Mouse (Mus musculus): ENCODE measurements around the gene Aldh18a1. TPM values are rescaled to one million over a fixed set of nuclear protein-coding genes. Genes with fewer than 3 reads are reported as not detected.

The Aldh18a1 gene
- polyA plus RNA-seq, 1 experiment = 39.1 TPM

- Histone ChIP-seq H3K27ac (ENCODE audit: insufficient read depth, low read length) (no peak overlapping the region), H3K4me1 (ENCODE audit: control insufficient read depth, insufficient read depth, low read length) (no peaks in the 10 kb centered on the region), H3K36me3 (ENCODE audit: control insufficient read depth, insufficient read depth, low read length, poor library complexity, severe bottlenecking) (peaks cover 2% of the 10 kb centered on the region), H3K9me3 (replicated peaks; ENCODE audit: control insufficient read depth, insufficient read depth, low read length, poor library complexity, severe bottlenecking) (no peaks in the 10 kb centered on the region), H3K27me3 (ENCODE audit: control insufficient read depth, insufficient read depth, low read length, poor library complexity, severe bottlenecking) (no peaks in the 10 kb centered on the region), H3K9ac (ENCODE audit: low read depth, poor library complexity, severe bottlenecking) (no peak overlapping the region), H3K4me3 (ENCODE audit: low read depth, low read length) (no peak overlapping the region)
- TF ChIP-seq POLR2A (IDR thresholded peaks at IDR 0.05; ENCODE audit: insufficient read depth, low read length) (no peak), EP300 (IDR thresholded peaks at IDR 0.05; ENCODE audit: insufficient read depth, low read depth, low read length) (no peak), CTCF (IDR thresholded peaks at IDR 0.05; ENCODE audit: low read depth, low read length) (no peak)
These were observed 32.2 kb downstream of the Aldh18a1 start for GRCm38 (mm10) chr19:40556029-40556428.

- Histone ChIP-seq H3K9ac (ENCODE audit: low read depth, poor library complexity, severe bottlenecking) (no peak overlapping the region), H3K27me3 (ENCODE audit: control insufficient read depth, insufficient read depth, low read length, poor library complexity, severe bottlenecking) (no peaks in the 10 kb centered on the region), H3K27ac (ENCODE audit: insufficient read depth, low read length) (no peak overlapping the region), H3K4me3 (ENCODE audit: low read depth, low read length) (no peak overlapping the region), H3K4me1 (ENCODE audit: control insufficient read depth, insufficient read depth, low read length) (no peaks in the 10 kb centered on the region), H3K36me3 (ENCODE audit: control insufficient read depth, insufficient read depth, low read length, poor library complexity, severe bottlenecking) (peaks cover 6% of the 10 kb centered on the region), H3K9me3 (replicated peaks; ENCODE audit: control insufficient read depth, insufficient read depth, low read length, poor library complexity, severe bottlenecking) (no peaks in the 10 kb centered on the region)
- TF ChIP-seq EP300 (IDR thresholded peaks at IDR 0.05; ENCODE audit: insufficient read depth, low read depth, low read length) = no peak
- TF ChIP-seq POLR2A (IDR thresholded peaks at IDR 0.05; ENCODE audit: insufficient read depth, low read length) = no peak
- TF ChIP-seq CTCF (IDR thresholded peaks at IDR 0.05; ENCODE audit: low read depth, low read length) = no peak
These were observed 33.1 kb downstream of the Aldh18a1 start for GRCm38 (mm10) chr19:40555136-40555535.

- Histone ChIP-seq H3K27me3 (ENCODE audit: control insufficient read depth, insufficient read depth, low read length, poor library complexity, severe bottlenecking) (no peaks in the 10 kb centered on the region), H3K9ac (ENCODE audit: low read depth, poor library complexity, severe bottlenecking) (no peak overlapping the region), H3K36me3 (ENCODE audit: control insufficient read depth, insufficient read depth, low read length, poor library complexity, severe bottlenecking) (peaks cover 6% of the 10 kb centered on the region), H3K27ac (ENCODE audit: insufficient read depth, low read length) (no peak overlapping the region), H3K9me3 (replicated peaks; ENCODE audit: control insufficient read depth, insufficient read depth, low read length, poor library complexity, severe bottlenecking) (no peaks in the 10 kb centered on the region), H3K4me3 (ENCODE audit: low read depth, low read length) (no peak overlapping the region), H3K4me1 (ENCODE audit: control insufficient read depth, insufficient read depth, low read length) (no peaks in the 10 kb centered on the region)
- no peak for TF ChIP-seq POLR2A (IDR thresholded peaks at IDR 0.05; ENCODE audit: insufficient read depth, low read length)
- no peak for TF ChIP-seq EP300 (IDR thresholded peaks at IDR 0.05; ENCODE audit: insufficient read depth, low read depth, low read length)
- no peak for TF ChIP-seq CTCF (IDR thresholded peaks at IDR 0.05; ENCODE audit: low read depth, low read length)
These were observed 33.9 kb downstream of the Aldh18a1 start for GRCm38 (mm10) chr19:40554343-40554742.

- TF ChIP-seq EP300 (IDR thresholded peaks at IDR 0.05; ENCODE audit: insufficient read depth, low read depth, low read length) (no peak), POLR2A (IDR thresholded peaks at IDR 0.05; ENCODE audit: insufficient read depth, low read length) (no peak), CTCF (IDR thresholded peaks at IDR 0.05; ENCODE audit: low read depth, low read length) (no peak)
- peaks cover 6% of the 10 kb centered on the region for H3K36me3 ChIP-seq (ENCODE audit: control insufficient read depth, insufficient read depth, low read length, poor library complexity, severe bottlenecking)
- no peak overlapping the region for H3K27ac ChIP-seq (ENCODE audit: insufficient read depth, low read length)
- H3K4me1 ChIP-seq (ENCODE audit: control insufficient read depth, insufficient read depth, low read length) = no peaks in the 10 kb centered on the region
- H3K9ac ChIP-seq (ENCODE audit: low read depth, poor library complexity, severe bottlenecking) = no peak overlapping the region
- no peaks in the 10 kb centered on the region for H3K27me3 ChIP-seq (ENCODE audit: control insufficient read depth, insufficient read depth, low read length, poor library complexity, severe bottlenecking)
- H3K4me3 ChIP-seq (ENCODE audit: low read depth, low read length) = no peak overlapping the region
- no peaks in the 10 kb centered on the region for H3K9me3 ChIP-seq (replicated peaks; ENCODE audit: control insufficient read depth, insufficient read depth, low read length, poor library complexity, severe bottlenecking)
These were observed 34.4 kb downstream of the Aldh18a1 start for GRCm38 (mm10) chr19:40553849-40554248.

GRCm38 (mm10) chr19:40553014-40553789 lies 35.1 kb downstream of the Aldh18a1 start:
- H3K9ac ChIP-seq (ENCODE audit: low read depth, poor library complexity, severe bottlenecking) = no peak overlapping the region
- H3K4me3 ChIP-seq (ENCODE audit: low read depth, low read length) = no peak overlapping the region
- no peaks in the 10 kb centered on the region for H3K9me3 ChIP-seq (replicated peaks; ENCODE audit: control insufficient read depth, insufficient read depth, low read length, poor library complexity, severe bottlenecking)
- H3K27me3 ChIP-seq (ENCODE audit: control insufficient read depth, insufficient read depth, low read length, poor library complexity, severe bottlenecking) = no peaks in the 10 kb centered on the region
- TF ChIP-seq EP300 (IDR thresholded peaks at IDR 0.05; ENCODE audit: insufficient read depth, low read depth, low read length) (no peak), CTCF (IDR thresholded peaks at IDR 0.05; ENCODE audit: low read depth, low read length) (no peak), POLR2A (IDR thresholded peaks at IDR 0.05; ENCODE audit: insufficient read depth, low read length) (no peak)
- H3K27ac ChIP-seq (ENCODE audit: insufficient read depth, low read length) = no peak overlapping the region
- H3K36me3 ChIP-seq (ENCODE audit: control insufficient read depth, insufficient read depth, low read length, poor library complexity, severe bottlenecking) = peaks cover 6% of the 10 kb centered on the region
- H3K4me1 ChIP-seq (ENCODE audit: control insufficient read depth, insufficient read depth, low read length) = no peaks in the 10 kb centered on the region

GRCm38 (mm10) chr19:40549516-40550135 lies 38.6 kb downstream of the Aldh18a1 start:
- Histone ChIP-seq H3K27ac (ENCODE audit: insufficient read depth, low read length) (no peak overlapping the region), H3K36me3 (ENCODE audit: control insufficient read depth, insufficient read depth, low read length, poor library complexity, severe bottlenecking) (peaks cover 4% of the 10 kb centered on the region; the same call in 1 of the 2 replicates)

More at GRCm38 (mm10) chr19:40549516-40550135, 38.6 kb downstream of the Aldh18a1 start:
- Histone ChIP-seq H3K27me3 (ENCODE audit: control insufficient read depth, insufficient read depth, low read length, poor library complexity, severe bottlenecking) (no peaks in the 10 kb centered on the region), H3K9me3 (replicated peaks; ENCODE audit: control insufficient read depth, insufficient read depth, low read length, poor library complexity, severe bottlenecking) (no peaks in the 10 kb centered on the region), H3K9ac (ENCODE audit: low read depth, poor library complexity, severe bottlenecking) (no peak overlapping the region), H3K4me3 (ENCODE audit: low read depth, low read length) (no peak overlapping the region), H3K4me1 (ENCODE audit: control insufficient read depth, insufficient read depth, low read length) (no peaks in the 10 kb centered on the region)
- TF ChIP-seq CTCF (IDR thresholded peaks at IDR 0.05; ENCODE audit: low read depth, low read length) = no peak
- TF ChIP-seq EP300 (IDR thresholded peaks at IDR 0.05; ENCODE audit: insufficient read depth, low read depth, low read length) = no peak
- no peak for TF ChIP-seq POLR2A (IDR thresholded peaks at IDR 0.05; ENCODE audit: insufficient read depth, low read length)

Data from ES-Bruce4 (cell line).